Mouse (Mus musculus) lung, embryonic 14.5 days (tissue): ENCODE data around the gene Kdm4b. TPM values are rescaled to one million over a fixed set of nuclear protein-coding genes. Genes with fewer than 3 reads are reported as not detected.

Experiments used
- ATAC-seq: fragments of 200-750 bp; cut with Nextera tagmentation; 2 replicates; pipeline ENCODE4 v1.8.0; 2017; ENCODE audit warnings: mild to moderate bottlenecking, moderate TSS enrichment, moderate library complexity; ENCODE audit not compliant: insufficient read depth
- DNase-seq: peaks from one replicate; pipeline ENCODE4 v3.0.0-alpha.2; 2015
- H3K27ac ChIP-seq: fragments of 300-500 bp; sonication (generic); 2 replicates; pipeline ENCODE4 v1.5.1; 2014; ENCODE audit warnings: low read depth, mild to moderate bottlenecking, moderate library complexity
- H3K27me3 ChIP-seq: fragments of 300-500 bp; sonication (generic); 2 replicates; pipeline ENCODE4 v1.6.1; 2014; ENCODE audit warnings: low read length, control low read depth; ENCODE audit not compliant: insufficient read depth
- H3K36me3 ChIP-seq: fragments of 300-500 bp; sonication (generic); 2 replicates; pipeline ENCODE4 v1.6.1; 2014; ENCODE audit warnings: control low read depth; ENCODE audit not compliant: insufficient read depth
- H3K4me1 ChIP-seq: fragments of 300-500 bp; sonication (generic); 2 replicates; pipeline ENCODE4 v1.6.1; 2014; ENCODE audit warnings: antibody characterized with exemption, control low read depth; ENCODE audit not compliant: insufficient read depth
- H3K4me2 ChIP-seq: fragments of 300-500 bp; sonication (generic); 2 replicates; pipeline ENCODE4 v1.6.1; 2014; ENCODE audit warnings: mild to moderate bottlenecking
- H3K4me3 ChIP-seq: fragments of 300-500 bp; sonication (generic); 2 replicates; pipeline ENCODE4 v1.5.1; 2014; ENCODE audit warnings: low read depth, low read length
- H3K9ac ChIP-seq: fragments of 300-500 bp; sonication (generic); 2 replicates; pipeline ENCODE4 v1.6.1; 2014
- H3K9me3 ChIP-seq: fragments of 300-500 bp; sonication (generic); 2 replicates; pipeline ENCODE4 v1.6.1; 2016; ENCODE audit warnings: low read depth, low read length, control low read depth
- CTCF ChIP-seq: IDR thresholded peaks from 2 replicates; pipeline ENCODE4 v1.5.1; 2016; ENCODE audit warnings: antibody characterized with exemption, low read depth
- WGBS: fragments of 180-500 bp; shearing (Covaris S2); extraction: QIAGEN DNeasy Blood & Tissue Kit; methylation state at CpG from one replicate; pipeline ENCODE4 v1.1.7; 2014; 5-methylcytosine and 5-hydroxymethylcytosine counted together
- polyA plus RNA-seq: library from polyadenylated mRNA; unstranded; fragments of >200 nt; fragmentation: Nextera tagmentation; extraction: Ambion mirVana; gene quantifications from 2 replicates; pipeline ENCODE4 v1.2.1, GENCODE M21; 2014

The Kdm4b gene
- polyA plus RNA-seq, 1 experiment from 2014 or later = 36.7 TPM

DNA sequence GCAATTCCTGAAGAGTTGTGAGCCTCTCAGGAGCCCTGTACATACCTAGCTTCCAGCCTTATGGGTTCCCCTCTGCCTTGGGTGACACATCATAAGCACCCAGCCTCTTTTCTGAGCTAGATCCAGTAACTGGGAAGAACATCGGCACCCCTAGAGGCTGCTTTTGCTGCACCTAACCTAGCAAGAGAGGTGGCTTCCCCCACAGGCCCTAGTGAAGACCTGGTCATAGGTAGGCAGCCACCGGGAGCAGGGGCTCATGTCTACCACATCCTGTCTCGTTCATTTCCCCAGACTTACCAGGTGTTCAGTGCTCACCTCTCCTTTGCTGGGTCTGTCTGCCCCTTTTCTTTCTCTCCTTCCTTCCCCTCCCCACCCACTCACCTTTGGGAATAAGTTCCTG, 4.5 kb downstream of the Kdm4b start:
- no peaks in the 10 kb centered on the region for H3K9me3 ChIP-seq
- H3K4me3 ChIP-seq = no peak overlapping the region
- H3K36me3 ChIP-seq = 0 out of 2 replicates have a peak, but pooled peaks cover 3% of the 10 kb centered on the region
- no peaks in the 10 kb centered on the region for H3K27me3 ChIP-seq
- no peak for TF ChIP-seq CTCF
- WGBS = 68% methylated on average over 3 of the region's 3 CpGs
- H3K27ac ChIP-seq = no peak overlapping the region
- ATAC-seq (no peak), DNase-seq (no peak)
- H3K9ac ChIP-seq = no peak overlapping the region
- H3K4me2 ChIP-seq = no peak overlapping the region
- no peaks in the 10 kb centered on the region; the same call in 1 of the 2 replicates for H3K4me1 ChIP-seq

DNA sequence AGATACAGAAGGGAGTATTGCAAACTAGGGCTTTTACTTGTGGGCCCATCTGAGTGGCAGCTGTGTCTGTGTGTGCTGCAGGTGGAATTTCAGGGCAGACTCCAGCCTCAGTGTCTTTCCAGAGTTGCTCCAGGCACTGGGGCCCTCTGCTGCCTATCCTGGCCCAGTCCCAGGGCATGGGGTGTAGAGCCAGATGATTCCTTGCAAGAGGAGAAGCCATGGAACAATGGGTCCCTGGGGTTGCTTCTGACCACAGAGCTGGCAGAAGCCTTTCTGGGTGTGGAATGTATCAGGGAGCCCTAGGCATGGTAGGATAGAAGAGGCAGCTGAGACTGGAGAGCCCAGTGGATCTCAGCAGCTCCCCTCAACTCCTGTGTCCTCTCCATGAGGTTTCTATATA, 5.4 kb downstream of the Kdm4b start:
- no peak for TF ChIP-seq CTCF
- DNase-seq (no peak), ATAC-seq (no peak)
- Histone ChIP-seq H3K27me3 (no peaks in the 10 kb centered on the region), H3K9ac (no peak overlapping the region; the same call in 1 of the 2 replicates), H3K9me3 (no peaks in the 10 kb centered on the region), H3K4me2 (no peak overlapping the region), H3K4me3 (no peak overlapping the region), H3K4me1 (no peaks in the 10 kb centered on the region; the same call in 1 of the 2 replicates), H3K36me3 (0 out of 2 replicates have a peak, but pooled peaks cover 3% of the 10 kb centered on the region), H3K27ac (no peak overlapping the region)

DNA sequence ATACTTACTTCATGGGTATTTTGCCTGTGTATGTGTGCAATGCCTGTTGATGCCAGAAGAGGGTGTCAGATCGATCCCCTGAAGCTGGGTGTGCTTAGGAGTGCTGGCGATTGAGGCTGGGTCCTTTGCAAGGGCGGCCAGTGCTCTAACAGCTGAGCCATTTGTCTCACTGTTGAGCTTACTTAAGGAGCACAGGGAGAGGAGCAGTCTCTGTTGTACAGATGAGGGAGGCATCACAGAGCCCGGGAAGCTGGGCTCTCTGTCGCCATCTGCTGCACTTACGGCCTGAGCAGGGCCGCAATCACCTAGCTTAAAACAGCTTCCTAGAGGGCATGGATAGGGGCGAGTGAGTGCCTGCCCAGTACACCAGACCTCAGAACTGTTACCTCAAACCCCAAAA, 7.1 kb downstream of the Kdm4b start:
- H3K9ac ChIP-seq = no peak overlapping the region

DNA sequence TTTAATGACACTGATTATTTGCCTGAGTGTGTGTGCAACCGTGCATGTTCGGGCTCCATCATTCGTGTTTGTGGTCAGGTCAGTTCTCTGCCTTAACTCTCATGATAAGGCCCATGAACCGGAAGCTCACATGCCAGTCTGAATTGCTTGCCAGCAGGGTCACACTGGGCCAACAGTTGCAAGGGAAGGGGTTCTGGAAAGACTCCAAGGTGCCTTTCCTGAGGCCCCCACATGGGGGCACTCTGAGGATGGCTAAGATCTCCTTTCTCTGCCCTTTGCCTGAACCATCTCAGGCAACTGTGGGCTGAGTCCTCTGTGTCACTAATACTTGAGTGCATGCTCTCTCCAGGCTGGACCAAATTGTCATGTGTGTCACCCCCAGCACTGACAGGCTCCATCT, 11.3 kb downstream of the Kdm4b start:
- 38% methylated on average over 4 of the region's 4 CpGs for WGBS

More for the DNA sequence above, 7.1 kb downstream of the Kdm4b start:
- Histone ChIP-seq H3K4me3 (no peak overlapping the region), H3K9me3 (no peaks in the 10 kb centered on the region), H3K4me1 (no peaks in the 10 kb centered on the region), H3K27me3 (no peaks in the 10 kb centered on the region), H3K4me2 (no peak overlapping the region), H3K27ac (no peak overlapping the region), H3K36me3 (0 out of 2 replicates have a peak, but pooled peaks cover 3% of the 10 kb centered on the region)
- TF ChIP-seq CTCF = peak; percentile 55
- 43% methylated on average over 8 of the region's 8 CpGs for WGBS
- DNase-seq (peak; percentile 24), ATAC-seq (no peak)

DNA sequence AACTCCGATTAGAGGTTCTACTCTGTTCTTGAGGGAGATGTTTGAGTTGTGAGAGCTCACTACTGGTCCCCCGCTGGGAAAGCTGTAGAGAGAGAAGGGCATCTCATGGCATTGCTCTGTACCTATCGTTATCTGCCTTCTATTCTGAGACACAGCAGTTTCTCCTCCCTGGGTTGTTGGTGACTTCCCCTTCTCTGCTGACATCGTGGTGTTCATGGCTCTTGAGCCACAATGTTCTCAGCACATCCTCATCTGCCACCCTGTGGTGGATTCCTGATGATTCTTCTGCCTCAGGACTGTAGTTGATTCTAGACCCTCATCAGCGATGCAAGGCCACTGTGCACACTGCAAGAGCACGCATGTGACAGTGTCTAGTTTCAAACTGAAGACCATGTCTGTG, 11.9 kb downstream of the Kdm4b start:
- Histone ChIP-seq H3K27ac (no peak overlapping the region), H3K4me2 (no peak overlapping the region), H3K9ac (no peak overlapping the region), H3K4me1 (no peaks in the 10 kb centered on the region), H3K9me3 (no peaks in the 10 kb centered on the region), H3K4me3 (no peak overlapping the region), H3K36me3 (0 out of 2 replicates have a peak, but pooled peaks cover 3% of the 10 kb centered on the region), H3K27me3 (no peaks in the 10 kb centered on the region)
- DNase-seq = no peak
- no peak for ATAC-seq
- WGBS = 84% methylated on average over 6 of the region's 6 CpGs
- TF ChIP-seq CTCF = no peak

More for the DNA sequence above, 11.3 kb downstream of the Kdm4b start:
- Histone ChIP-seq H3K4me2 (no peak overlapping the region), H3K27ac (no peak overlapping the region), H3K4me1 (no peaks in the 10 kb centered on the region), H3K4me3 (no peak overlapping the region), H3K9me3 (no peaks in the 10 kb centered on the region), H3K36me3 (0 out of 2 replicates have a peak, but pooled peaks cover 3% of the 10 kb centered on the region), H3K9ac (no peak overlapping the region), H3K27me3 (no peaks in the 10 kb centered on the region)
- ATAC-seq = peak; percentile 38; the same call in 1 of the 2 replicates
- peak; percentile 62 for TF ChIP-seq CTCF
- DNase-seq = peak; percentile 71

DNA sequence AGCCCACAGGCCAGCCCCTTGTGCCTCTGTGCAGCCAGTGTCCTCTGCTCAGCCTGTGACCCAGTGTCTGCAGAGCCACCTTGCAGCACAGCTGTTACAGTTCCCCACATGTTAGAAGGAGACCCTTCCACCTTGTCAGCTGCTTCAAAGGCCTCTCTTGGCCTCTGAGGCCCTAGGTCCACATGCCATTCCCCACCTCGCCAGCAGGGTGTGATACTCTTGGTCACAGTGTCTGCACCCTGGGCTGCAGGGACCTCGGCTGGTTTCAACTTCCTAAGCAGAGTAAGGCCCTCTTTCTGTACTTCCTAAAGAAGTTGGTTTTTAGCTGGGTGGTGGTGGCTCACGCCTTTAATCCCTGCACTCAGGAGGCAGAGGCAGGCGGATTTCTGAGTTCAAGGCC, 13.0 kb downstream of the Kdm4b start:
- Histone ChIP-seq H3K27ac (no peak overlapping the region), H3K4me2 (no peak overlapping the region), H3K27me3 (no peaks in the 10 kb centered on the region), H3K36me3 (0 out of 2 replicates have a peak, but pooled peaks cover 3% of the 10 kb centered on the region), H3K4me1 (no peaks in the 10 kb centered on the region), H3K4me3 (no peak overlapping the region), H3K9ac (no peak overlapping the region), H3K9me3 (no peaks in the 10 kb centered on the region)
- ATAC-seq (no peak), DNase-seq (peak; percentile 34)
- 60% methylated on average over 4 of the region's 4 CpGs for WGBS
- peak; percentile 58 for TF ChIP-seq CTCF

DNA sequence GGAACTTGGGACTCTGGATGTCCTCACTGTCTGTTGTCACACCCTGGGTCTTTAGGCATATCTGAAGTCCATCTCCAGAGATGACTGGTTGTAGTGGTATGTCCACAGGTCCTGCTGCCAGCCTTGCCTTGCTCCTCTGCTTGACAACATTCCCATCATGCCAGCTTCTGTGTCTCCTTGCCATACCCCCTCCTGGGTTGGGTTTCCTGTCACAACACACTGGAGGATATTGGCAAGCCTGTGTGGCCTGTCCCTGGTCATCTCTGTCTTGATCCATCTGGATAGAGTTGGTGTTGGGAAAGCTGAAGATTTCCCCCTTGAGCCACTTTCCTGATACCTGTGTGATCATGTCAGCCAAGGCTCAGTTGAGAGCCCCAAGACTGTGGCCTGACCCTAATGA, 14.9 kb downstream of the Kdm4b start:
- Histone ChIP-seq H3K4me2 (no peak overlapping the region), H3K9me3 (no peaks in the 10 kb centered on the region), H3K9ac (no peak overlapping the region), H3K27me3 (no peaks in the 10 kb centered on the region), H3K27ac (no peak overlapping the region), H3K4me1 (no peaks in the 10 kb centered on the region), H3K4me3 (no peak overlapping the region), H3K36me3 (no peaks in the 10 kb centered on the region)
- DNase-seq (no peak), ATAC-seq (no peak)
- no peak for TF ChIP-seq CTCF

DNA sequence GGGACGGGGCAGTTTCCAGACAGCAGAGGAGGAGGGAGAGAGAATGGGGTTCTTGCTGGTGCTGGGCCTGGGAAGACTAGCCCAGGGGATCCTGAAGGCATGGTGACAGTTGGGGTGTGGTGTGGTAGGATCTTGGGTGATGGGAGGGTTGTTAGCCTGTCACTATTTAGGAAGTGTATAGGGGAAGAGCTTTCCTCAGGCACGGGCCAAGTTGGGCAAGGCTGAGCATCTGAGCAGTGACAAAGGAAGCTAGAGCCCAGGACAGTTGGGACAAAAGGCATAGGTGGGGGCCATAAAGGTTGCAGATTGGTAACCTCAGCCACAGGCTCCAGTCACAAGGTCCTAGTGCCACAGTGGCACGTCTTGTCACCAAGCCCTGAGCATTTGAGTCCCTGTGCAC, 17.6 kb downstream of the Kdm4b start:
- TF ChIP-seq CTCF = no peak
- 77% methylated on average over 3 of the region's 3 CpGs for WGBS
- Histone ChIP-seq H3K4me1 (no peaks in the 10 kb centered on the region), H3K36me3 (no peaks in the 10 kb centered on the region), H3K27me3 (no peaks in the 10 kb centered on the region), H3K9me3 (no peaks in the 10 kb centered on the region), H3K9ac (no peak overlapping the region), H3K4me3 (no peak overlapping the region), H3K27ac (no peak overlapping the region), H3K4me2 (no peak overlapping the region)
- DNase-seq = no peak
- no peak for ATAC-seq
